Mouse (Mus musculus) heart, embryonic 13.5 days (tissue): ENCODE measurements around the gene Borcs6. TPM values are rescaled to one million over a fixed set of nuclear protein-coding genes. Genes with fewer than 3 reads are reported as not detected.
A peak's percentile ranks its signal among the peaks of the same experiment; 100 is the strongest.
"Not testable (repeated sequence)": the region's sequence is repeated elsewhere in the genome, so short reads cannot be mapped to it uniquely, and the experiment has no call there.

Experiments used
- ATAC-seq: fragments of 200-750 bp; cut with Nextera tagmentation; 2 replicates; pipeline ENCODE4 v1.8.0; 2017; ENCODE audit warnings: moderate TSS enrichment; ENCODE audit not compliant: insufficient number of reproducible peaks, low FRiP score, low TSS enrichment; ENCODE audit errors: extremely low read depth
- H3K27ac ChIP-seq: fragments of 300-500 bp; sonication (generic); replicated peaks from 2 replicates; pipeline ENCODE4 v1.5.1; 2015; ENCODE audit warnings: moderate library complexity, mild to moderate bottlenecking, inconsistent platforms
- H3K27me3 ChIP-seq: fragments of 300-500 bp; sonication (generic); replicated peaks from 2 replicates; pipeline ENCODE4 v1.6.1; 2015; ENCODE audit warnings: mild to moderate bottlenecking, inconsistent platforms
- H3K36me3 ChIP-seq: fragments of 300-500 bp; sonication (generic); 2 replicates; pipeline ENCODE4 v1.6.1; 2015; ENCODE audit warnings: mild to moderate bottlenecking, inconsistent platforms
- H3K4me1 ChIP-seq: fragments of 300-500 bp; sonication (generic); 2 replicates; pipeline ENCODE4 v1.6.1; 2015; ENCODE audit warnings: inconsistent platforms
- H3K4me2 ChIP-seq: fragments of 300-500 bp; sonication (generic); 2 replicates; pipeline ENCODE4 v1.6.1; 2015; ENCODE audit warnings: inconsistent platforms, mild to moderate bottlenecking, moderate library complexity
- H3K4me3 ChIP-seq: fragments of 300-500 bp; sonication (generic); 2 replicates; pipeline ENCODE4 v1.5.1; 2015; ENCODE audit warnings: moderate library complexity, mild to moderate bottlenecking, inconsistent platforms
- H3K9ac ChIP-seq: fragments of 300-500 bp; sonication (generic); 2 replicates; pipeline ENCODE4 v1.6.1; 2015; ENCODE audit warnings: inconsistent platforms, mild to moderate bottlenecking, moderate library complexity
- H3K9me3 ChIP-seq: fragments of 300-500 bp; sonication (generic); 2 replicates; pipeline ENCODE4 v1.6.1; 2016; ENCODE audit warnings: inconsistent platforms
- WGBS: fragments of 180-500 bp; shearing (Covaris S2); methylation state at CpG from one replicate; pipeline ENCODE4 v1.1.7; 2015; ENCODE audit warnings: mixed read lengths; 5-methylcytosine and 5-hydroxymethylcytosine counted together
- polyA plus RNA-seq: library from polyadenylated mRNA; unstranded; fragments of >200 nt; fragmentation: Nextera tagmentation; extraction: Ambion mirVana; gene quantifications from 2 replicates; pipeline ENCODE4 v1.2.1, GENCODE M21; 2015

Gene Borcs6
- polyA plus RNA-seq, 1 experiment from 2014 or later = 9.7 TPM

DNA sequence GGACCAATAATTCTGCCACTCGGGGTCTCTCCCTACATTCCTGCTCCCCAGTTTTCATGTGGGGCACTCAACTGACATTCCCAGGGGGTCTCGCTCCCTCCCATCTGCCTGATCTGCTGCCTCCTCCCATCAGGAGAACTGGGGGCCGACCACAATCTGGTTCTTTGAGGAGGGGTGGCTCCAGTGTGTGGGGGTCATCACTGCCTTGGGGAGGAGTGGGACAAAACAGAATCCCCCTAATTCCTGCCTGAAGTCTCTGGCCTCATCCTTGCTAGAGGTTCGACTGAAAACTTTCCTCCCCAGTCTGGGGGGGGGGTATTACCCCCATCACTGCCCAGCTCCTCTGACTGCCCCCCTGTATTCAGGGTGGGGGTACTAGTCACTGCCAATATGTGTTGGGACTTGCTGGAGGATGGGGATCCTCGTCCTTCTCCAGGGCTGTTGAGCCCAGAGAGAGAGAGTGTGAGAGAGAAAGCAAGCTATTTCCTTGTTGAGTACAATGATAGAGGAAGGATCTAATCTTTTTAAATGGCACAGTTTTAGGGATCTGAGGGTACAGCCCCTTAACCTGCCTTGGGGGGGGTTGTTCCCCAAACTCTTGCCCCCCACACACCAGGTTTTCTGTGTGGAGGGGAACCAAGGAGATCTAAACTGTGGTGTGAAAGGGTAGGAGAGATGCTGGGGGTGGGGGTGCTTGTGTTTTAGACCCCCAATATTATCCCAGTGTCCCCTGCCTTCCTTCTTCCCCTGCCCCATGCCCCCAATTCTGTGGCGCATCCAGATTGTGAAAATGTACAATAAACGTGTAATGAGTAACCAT lies 32.3 kb downstream of the Borcs6 start:
- WGBS = 61% methylated on average over 7 of the region's 7 CpGs
- H3K36me3 ChIP-seq = peaks cover 34% of the 10 kb centered on the region
- H3K4me1 ChIP-seq = peaks cover 78% of the 10 kb centered on the region
- no peak overlapping the region for H3K4me3 ChIP-seq
- peak overlapping the region; percentile 66 for H3K27ac ChIP-seq
- no peaks in the 10 kb centered on the region for H3K9me3 ChIP-seq
- H3K27me3 ChIP-seq = no peaks in the 10 kb centered on the region
- peak overlapping the region; percentile 1; the same call in 1 of the 2 replicates for H3K4me2 ChIP-seq
- ATAC-seq = no peak
- H3K9ac ChIP-seq = peak overlapping the region; percentile 54

DNA sequence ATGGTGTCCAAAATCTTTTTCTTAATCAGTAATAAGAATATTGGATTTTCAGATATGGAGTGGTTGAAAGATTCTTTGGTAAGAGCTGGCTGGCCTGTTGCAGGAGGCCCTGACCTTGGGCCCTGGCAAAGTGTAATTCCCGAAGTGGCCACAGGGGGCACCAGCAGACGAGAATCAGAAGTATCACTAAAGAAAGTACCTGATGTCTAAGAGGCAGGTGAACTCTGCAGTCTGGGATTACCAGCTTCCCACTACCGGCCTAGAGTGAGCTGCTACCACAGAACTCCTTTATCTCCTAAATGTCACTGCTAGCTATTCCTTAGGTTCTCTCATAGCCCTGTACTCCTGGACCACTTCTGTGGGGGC lies 32.9 kb downstream of the Borcs6 start:
- H3K36me3 ChIP-seq = peaks cover 34% of the 10 kb centered on the region
- no peaks in the 10 kb centered on the region for H3K9me3 ChIP-seq
- peak overlapping the region; percentile 66 for H3K27ac ChIP-seq
- peak overlapping the region; percentile 54; the same call in 1 of the 2 replicates for H3K9ac ChIP-seq
- peaks cover 76% of the 10 kb centered on the region for H3K4me1 ChIP-seq
- 4% methylated on average over 3 of the region's 3 CpGs for WGBS
- H3K4me3 ChIP-seq = no peak overlapping the region
- H3K4me2 ChIP-seq = peak overlapping the region; percentile 6; the same call in 1 of the 2 replicates
- ATAC-seq = no peak
- no peaks in the 10 kb centered on the region for H3K27me3 ChIP-seq

GRCm38 (mm10) chr11:69092871-69093270 lies 33.4 kb downstream of the Borcs6 start:
- Histone ChIP-seq H3K36me3 (peaks cover 34% of the 10 kb centered on the region), H3K4me1 (peaks cover 76% of the 10 kb centered on the region), H3K4me2 (peak overlapping the region; percentile 6; the same call in 1 of the 2 replicates), H3K27ac (peak overlapping the region; percentile 66; the same call in 1 of the 2 replicates), H3K9ac (no peak overlapping the region), H3K27me3 (no peaks in the 10 kb centered on the region), H3K9me3 (no peaks in the 10 kb centered on the region), H3K4me3 (no peak overlapping the region)
- ATAC-seq = no peak
- WGBS = 78% methylated on average over 4 of the region's 4 CpGs

- not testable (repeated sequence) for H3K27me3 ChIP-seq, H3K9me3 ChIP-seq, H3K9ac ChIP-seq, ATAC-seq
- H3K36me3 ChIP-seq = peaks cover 34% of the 10 kb centered on the region
- peak overlapping the region; percentile 39; the same call in 1 of the 2 replicates for H3K4me3 ChIP-seq
- WGBS = 80% methylated on average over 7 of the region's 7 CpGs
- peaks cover 82% of the 10 kb centered on the region for H3K4me1 ChIP-seq
- H3K4me2 ChIP-seq = peak overlapping the region; percentile 68
- peak overlapping the region; percentile 94 for H3K27ac ChIP-seq
These were observed 34.3 kb downstream of the Borcs6 start for GRCm38 (mm10) chr11:69093856-69094255.

GRCm38 (mm10) chr11:69094697-69095429 lies 35.3 kb downstream of the Borcs6 start, which contains the start of gene Per1:
Gene Per1 (plus strand): TSS chr11:69095217.
- peak; percentile 86 for ATAC-seq
- peaks cover 82% of the 10 kb centered on the region for H3K4me1 ChIP-seq
- H3K27me3 ChIP-seq = no peaks in the 10 kb centered on the region
- peaks cover 28% of the 10 kb centered on the region for H3K36me3 ChIP-seq
- H3K9ac ChIP-seq = peak within 1 kb of the TSS; percentile 89
- peak within 1 kb of the TSS; percentile 71 for H3K4me3 ChIP-seq
- peak within 1 kb of the TSS; percentile 98 for H3K27ac ChIP-seq
- peak within 1 kb of the TSS; percentile 99 for H3K4me2 ChIP-seq
- under 1% methylated on average over 37 of the region's 37 CpGs for WGBS
- no peaks in the 10 kb centered on the region for H3K9me3 ChIP-seq

DNA sequence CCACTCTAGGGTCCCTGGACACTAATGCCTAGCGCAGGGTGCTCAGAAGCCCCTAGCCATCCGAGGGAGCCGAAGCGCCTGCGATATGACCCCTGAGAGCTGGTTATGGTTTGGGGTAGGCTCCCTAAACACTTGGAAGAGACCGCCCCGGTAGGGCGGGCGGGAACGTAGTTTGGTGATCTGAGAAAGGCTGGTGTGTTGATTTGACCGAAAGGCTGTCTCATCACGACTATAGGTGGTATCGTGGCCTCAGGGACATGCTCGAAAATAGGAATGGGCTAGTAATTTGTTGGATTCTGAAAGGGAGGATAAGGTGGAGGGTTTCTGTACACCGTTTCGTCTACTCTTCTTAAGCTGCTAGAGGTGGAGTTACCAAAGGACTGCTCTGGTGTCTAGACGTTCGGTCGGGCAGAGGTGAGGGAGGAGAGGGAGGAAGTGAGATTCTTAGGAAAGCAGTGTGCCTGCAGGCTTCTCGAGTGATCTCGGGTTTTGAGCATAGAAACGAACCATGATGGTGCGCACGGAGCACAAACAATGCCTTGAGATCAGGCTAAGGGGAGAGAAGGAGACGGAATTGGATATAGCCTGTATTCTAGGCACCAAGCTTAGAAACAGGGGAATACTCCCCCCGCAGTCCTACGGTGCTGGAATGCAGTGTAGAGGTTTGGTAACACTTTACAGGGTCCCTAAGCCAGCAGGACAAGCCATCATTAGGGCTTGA lies 36.2 kb downstream of the Borcs6 start:
- Histone ChIP-seq H3K27me3 (no peaks in the 10 kb centered on the region), H3K4me3 (peak overlapping the region; percentile 71), H3K4me1 (peaks cover 81% of the 10 kb centered on the region), H3K36me3 (peaks cover 23% of the 10 kb centered on the region), H3K9me3 (no peaks in the 10 kb centered on the region), H3K9ac (peak overlapping the region; percentile 89), H3K4me2 (peak overlapping the region; percentile 99), H3K27ac (peak overlapping the region; percentile 98)
- no peak for ATAC-seq
- WGBS = 3% methylated on average over 27 of the region's 27 CpGs

DNA sequence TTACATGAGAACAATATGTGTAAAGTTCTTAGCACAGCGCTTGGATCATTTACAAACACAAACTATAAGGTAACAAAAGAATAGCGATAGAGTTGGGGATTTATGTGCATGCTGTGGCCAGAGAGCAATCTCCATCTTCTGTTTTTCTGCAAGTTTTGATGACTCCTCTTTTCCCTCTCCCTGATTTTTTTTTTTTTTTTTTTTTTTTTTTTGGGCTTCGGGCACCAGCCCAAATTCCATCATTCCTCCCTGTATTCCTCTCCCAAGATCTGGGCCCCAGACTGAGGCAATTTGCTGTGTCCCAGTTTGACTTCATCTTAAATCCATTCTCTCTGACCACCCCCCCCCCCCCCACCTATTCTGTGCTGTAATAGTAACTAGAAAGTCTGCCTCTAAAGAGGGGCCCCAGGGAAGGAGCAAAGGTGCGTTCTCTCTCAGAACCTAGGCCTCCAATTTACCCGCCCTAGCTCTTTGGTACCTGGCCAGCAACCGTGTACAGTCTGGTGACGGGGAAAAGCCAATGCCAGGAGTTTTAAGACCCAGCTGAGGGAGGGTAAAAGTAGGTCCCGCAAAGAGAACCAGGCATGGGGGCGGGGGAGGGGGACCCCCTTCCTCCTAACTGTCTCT lies 37.0 kb downstream of the Borcs6 start:
- H3K27ac ChIP-seq = peak overlapping the region; percentile 98
- H3K4me1 ChIP-seq = peaks cover 79% of the 10 kb centered on the region
- peak overlapping the region; percentile 99 for H3K4me2 ChIP-seq
- peak overlapping the region; percentile 89 for H3K9ac ChIP-seq
- no peaks in the 10 kb centered on the region for H3K27me3 ChIP-seq
- peak overlapping the region; percentile 71 for H3K4me3 ChIP-seq
- ATAC-seq = no peak
- no peaks in the 10 kb centered on the region for H3K9me3 ChIP-seq
- WGBS = 12% methylated on average over 9 of the region's 9 CpGs
- peaks cover 23% of the 10 kb centered on the region for H3K36me3 ChIP-seq

DNA sequence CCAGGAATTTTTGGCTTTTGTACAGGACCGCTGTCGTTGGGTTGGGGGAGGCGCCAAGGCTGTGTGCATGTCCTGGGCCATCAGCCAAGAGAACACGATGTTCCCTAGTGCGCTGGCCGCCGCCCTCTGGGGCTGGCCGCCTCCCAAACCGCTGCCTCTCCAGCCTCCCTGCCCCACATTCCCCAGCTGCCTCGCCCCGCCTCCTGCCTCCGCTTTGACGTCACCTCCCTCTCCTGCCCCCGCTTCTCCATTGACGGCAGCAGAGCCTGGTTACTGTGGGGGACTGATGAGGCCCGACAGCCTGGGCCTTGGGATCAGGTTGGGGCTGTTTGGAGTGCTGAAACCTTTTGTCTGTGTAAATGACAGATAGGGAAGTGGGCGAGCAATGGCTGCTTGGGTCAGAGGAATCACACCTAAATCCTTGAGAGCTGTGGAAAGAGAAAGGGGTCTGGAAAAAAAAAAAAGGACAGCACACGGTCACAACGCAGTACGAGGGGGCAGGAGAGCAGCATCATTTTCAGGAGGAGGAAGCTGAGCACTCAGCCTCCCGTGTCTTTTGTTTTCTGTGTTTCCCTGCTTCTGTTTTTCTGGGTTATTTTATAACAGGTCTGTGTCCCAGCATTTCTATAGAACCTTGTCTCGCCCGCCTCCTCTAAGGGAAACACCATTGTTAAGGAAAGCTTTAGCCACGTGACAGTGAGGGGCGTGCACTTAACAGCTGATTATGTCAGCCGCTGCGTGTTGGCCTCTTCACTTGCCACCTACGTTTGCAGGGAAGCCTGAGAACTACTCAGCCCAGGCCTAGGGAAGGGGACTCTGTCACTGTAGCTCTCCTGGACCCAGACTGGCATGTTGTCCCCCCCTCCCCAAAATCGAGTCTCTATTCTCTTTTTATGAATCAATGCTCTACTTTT lies 37.7 kb downstream of the Borcs6 start:
- peak; percentile 42 for ATAC-seq
- peak overlapping the region; percentile 89 for H3K9ac ChIP-seq
- H3K4me1 ChIP-seq = peaks cover 71% of the 10 kb centered on the region
- WGBS = 2% methylated on average over 27 of the region's 29 CpGs
- no peaks in the 10 kb centered on the region for H3K27me3 ChIP-seq
- H3K9me3 ChIP-seq = no peaks in the 10 kb centered on the region
- H3K27ac ChIP-seq = peak overlapping the region; percentile 98
- H3K36me3 ChIP-seq = peaks cover 24% of the 10 kb centered on the region
- peak overlapping the region; percentile 71 for H3K4me3 ChIP-seq
- H3K4me2 ChIP-seq = peak overlapping the region; percentile 99

GRCm38 (mm10) chr11:69098039-69098761 lies 38.7 kb downstream of the Borcs6 start:
- H3K4me3 ChIP-seq = peak overlapping the region; percentile 71

More at GRCm38 (mm10) chr11:69098039-69098761, 38.7 kb downstream of the Borcs6 start:
- Histone ChIP-seq H3K9me3 (no peaks in the 10 kb centered on the region), H3K36me3 (peaks cover 28% of the 10 kb centered on the region), H3K27ac (peak overlapping the region; percentile 98), H3K27me3 (no peaks in the 10 kb centered on the region), H3K4me2 (peak overlapping the region; percentile 99), H3K4me1 (peaks cover 64% of the 10 kb centered on the region), H3K9ac (peak overlapping the region; percentile 89)
- WGBS = 23% methylated on average over 8 of the region's 8 CpGs
- no peak for ATAC-seq
